Mouse (Mus musculus): Measurements from ENCODE around the gene Rasal2. TPM values are rescaled to one million over a fixed set of nuclear protein-coding genes. Genes with fewer than 3 reads are reported as not detected.

Rasal2 gene
- polyA plus RNA-seq, 2 experiments = 0.58 to 1.1 TPM

DNA sequence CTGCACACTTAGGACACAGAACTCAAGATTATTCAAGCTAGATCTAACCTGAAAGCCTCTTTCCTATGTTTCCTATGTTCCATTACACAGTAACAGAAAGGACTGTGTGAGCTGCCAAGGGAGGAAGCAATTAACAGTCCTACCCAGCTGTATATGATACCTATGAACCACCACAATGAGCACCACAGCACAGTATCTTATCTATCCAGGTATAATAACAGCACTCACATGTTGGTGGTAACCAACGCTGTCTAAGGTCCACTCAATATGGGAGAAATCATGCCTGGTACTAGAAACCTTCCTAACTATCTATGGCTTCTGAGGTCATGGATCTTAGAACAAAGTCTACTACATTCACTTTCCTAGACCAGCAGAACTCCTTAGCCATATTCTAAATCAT lies 89.3 kb downstream of the Rasal2 start:
- Histone ChIP-seq H3K9me3 (ENCODE audit: control insufficient read depth, low read length) (no peaks in the 10 kb centered on the region), H3K4me2 (ENCODE audit: low read depth) (no peak overlapping the region), H3K27ac (no peak overlapping the region), H3K36me3 (replicated peaks; ENCODE audit: control insufficient read depth, insufficient read depth, low read depth) (no peaks in the 10 kb centered on the region), H3K4me1 (replicated peaks; ENCODE audit: control insufficient read depth in 2 of 2, insufficient read depth in 2 of 2, low read length in 1 of 2) (no peaks in the 10 kb centered on the region), H3K4me3 (ENCODE audit: insufficient read depth in 1 of 2, low read depth in 2 of 2, low read length in 2 of 2) (no peak overlapping the region), H3K9ac (replicated peaks) (no peak overlapping the region), H3K27me3 (ENCODE audit: control insufficient read depth, insufficient read depth, low read length) (no peaks in the 10 kb centered on the region)
- TF ChIP-seq CTCF (IDR thresholded peaks at IDR 0.05; ENCODE audit: low read depth) (no peak), EP300 (IDR thresholded peaks at IDR 0.05; ENCODE audit: low read depth) (no peak)
- DNase-seq (ENCODE audit: low read depth in 3 of 3, low spot score in 3 of 3) = no peak
- ATAC-seq (ENCODE audit: insufficient read depth) = no peak
- 55% methylated on average over 1 of the region's 1 CpGs for WGBS (ENCODE audit: insufficient replicate concordance)

- no peak for TF ChIP-seq EP300 (IDR thresholded peaks at IDR 0.05; ENCODE audit: low read depth)
- TF ChIP-seq CTCF (IDR thresholded peaks at IDR 0.05; ENCODE audit: low read depth) = no peak
- WGBS (ENCODE audit: insufficient replicate concordance) = 58% methylated on average over 4 of the region's 4 CpGs
- no peak overlapping the region for H3K9ac ChIP-seq (replicated peaks)
- no peak overlapping the region for H3K4me2 ChIP-seq (ENCODE audit: low read depth)
- no peak for DNase-seq (ENCODE audit: low read depth in 3 of 3, low spot score in 3 of 3)
- no peaks in the 10 kb centered on the region for H3K4me1 ChIP-seq (replicated peaks; ENCODE audit: control insufficient read depth in 2 of 2, insufficient read depth in 2 of 2, low read length in 1 of 2)
- H3K9me3 ChIP-seq (ENCODE audit: control insufficient read depth, low read length) = no peaks in the 10 kb centered on the region
- H3K4me3 ChIP-seq (ENCODE audit: insufficient read depth in 1 of 2, low read depth in 2 of 2, low read length in 2 of 2) = no peak overlapping the region
- ATAC-seq (ENCODE audit: insufficient read depth) = no peak
- H3K36me3 ChIP-seq (replicated peaks; ENCODE audit: control insufficient read depth, insufficient read depth, low read depth) = no peaks in the 10 kb centered on the region
- H3K27me3 ChIP-seq (ENCODE audit: control insufficient read depth, insufficient read depth, low read length) = no peaks in the 10 kb centered on the region
- H3K27ac ChIP-seq = no peak overlapping the region
These were observed 93.5 kb downstream of the Rasal2 start for GRCm38 (mm10) chr1:157318896-157319295.

GRCm38 (mm10) chr1:157301266-157301665 lies 111.1 kb downstream of the Rasal2 start:
- no peaks in the 10 kb centered on the region for H3K4me1 ChIP-seq (replicated peaks; ENCODE audit: control insufficient read depth in 2 of 2, insufficient read depth in 2 of 2, low read length in 1 of 2)
- no peak overlapping the region for H3K27ac ChIP-seq
- DNase-seq (ENCODE audit: low read depth in 3 of 3, low spot score in 3 of 3) (no peak), ATAC-seq (ENCODE audit: insufficient read depth) (no peak)
- H3K9ac ChIP-seq (replicated peaks) = no peak overlapping the region
- H3K27me3 ChIP-seq (ENCODE audit: control insufficient read depth, insufficient read depth, low read length) = no peaks in the 10 kb centered on the region
- H3K36me3 ChIP-seq (replicated peaks; ENCODE audit: control insufficient read depth, insufficient read depth, low read depth) = no peaks in the 10 kb centered on the region
- no peak for TF ChIP-seq EP300 (IDR thresholded peaks at IDR 0.05; ENCODE audit: low read depth)
- no peak for TF ChIP-seq CTCF (IDR thresholded peaks at IDR 0.05; ENCODE audit: low read depth)
- no peak overlapping the region for H3K4me3 ChIP-seq (ENCODE audit: insufficient read depth in 1 of 2, low read depth in 2 of 2, low read length in 2 of 2)
- no peak overlapping the region for H3K4me2 ChIP-seq (ENCODE audit: low read depth)
- 48% methylated on average over 1 of the region's 1 CpGs for WGBS (ENCODE audit: insufficient replicate concordance)
- no peaks in the 10 kb centered on the region for H3K9me3 ChIP-seq (ENCODE audit: control insufficient read depth, low read length)

DNA sequence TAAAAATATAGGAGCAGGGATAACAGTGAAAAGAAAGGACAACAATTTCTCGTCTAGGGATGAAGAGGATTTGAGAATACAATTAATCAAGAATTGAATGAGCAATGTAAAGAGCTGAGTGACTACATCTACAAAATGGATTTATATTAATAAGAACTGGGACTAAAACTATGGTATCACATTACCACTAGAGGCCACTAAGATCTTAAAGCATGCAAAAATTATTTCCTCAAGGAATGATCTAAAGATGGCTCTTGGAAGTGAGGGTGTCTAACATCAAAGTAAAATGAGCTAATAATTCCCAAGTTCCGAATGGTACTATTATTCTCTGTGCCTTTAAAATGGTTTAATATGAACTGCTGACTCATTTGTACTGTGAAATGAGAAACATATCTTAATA lies 112.8 kb downstream of the Rasal2 start:
- Histone ChIP-seq H3K4me3 (ENCODE audit: insufficient read depth in 1 of 2, low read depth in 2 of 2, low read length in 2 of 2) (no peak overlapping the region), H3K9ac (replicated peaks) (no peak overlapping the region), H3K27ac (no peak overlapping the region), H3K4me2 (ENCODE audit: low read depth) (no peak overlapping the region), H3K27me3 (ENCODE audit: control insufficient read depth, insufficient read depth, low read length) (no peaks in the 10 kb centered on the region), H3K4me1 (replicated peaks; ENCODE audit: control insufficient read depth in 2 of 2, insufficient read depth in 2 of 2, low read length in 1 of 2) (no peaks in the 10 kb centered on the region), H3K36me3 (replicated peaks; ENCODE audit: control insufficient read depth, insufficient read depth, low read depth) (no peaks in the 10 kb centered on the region), H3K9me3 (ENCODE audit: control insufficient read depth, low read length) (no peaks in the 10 kb centered on the region)
- TF ChIP-seq CTCF (IDR thresholded peaks at IDR 0.05; ENCODE audit: low read depth) = no peak
- no peak for TF ChIP-seq EP300 (IDR thresholded peaks at IDR 0.05; ENCODE audit: low read depth)
- DNase-seq (ENCODE audit: low read depth in 3 of 3, low spot score in 3 of 3) = no peak
- 50% methylated on average over 2 of the region's 2 CpGs for WGBS (ENCODE audit: insufficient replicate concordance)
- ATAC-seq (ENCODE audit: insufficient read depth) = no peak

DNA sequence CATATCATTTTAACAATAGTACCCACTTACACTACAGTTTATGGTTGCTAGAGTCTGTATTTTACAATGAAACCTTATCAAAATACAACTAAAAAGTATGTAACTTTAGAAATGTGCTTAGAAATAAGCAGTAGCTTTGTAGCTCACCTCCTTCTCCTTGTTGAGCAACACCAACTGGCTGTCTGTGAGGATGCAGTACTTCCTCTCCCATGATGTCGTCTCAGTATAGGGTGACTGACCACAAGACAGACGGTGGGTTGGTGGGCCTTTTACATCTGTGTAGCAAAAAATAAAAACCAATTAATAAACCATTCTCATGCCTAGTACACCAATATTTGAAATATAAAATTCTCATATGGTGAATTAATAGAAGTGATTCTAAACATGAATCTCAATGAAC lies 113.4 kb downstream of the Rasal2 start:
- Histone ChIP-seq H3K27ac (no peak overlapping the region), H3K36me3 (replicated peaks; ENCODE audit: control insufficient read depth, insufficient read depth, low read depth) (no peaks in the 10 kb centered on the region), H3K9me3 (ENCODE audit: control insufficient read depth, low read length) (no peaks in the 10 kb centered on the region), H3K9ac (replicated peaks) (no peak overlapping the region), H3K4me1 (replicated peaks; ENCODE audit: control insufficient read depth in 2 of 2, insufficient read depth in 2 of 2, low read length in 1 of 2) (no peaks in the 10 kb centered on the region), H3K4me3 (ENCODE audit: insufficient read depth in 1 of 2, low read depth in 2 of 2, low read length in 2 of 2) (no peak overlapping the region), H3K27me3 (ENCODE audit: control insufficient read depth, insufficient read depth, low read length) (no peaks in the 10 kb centered on the region), H3K4me2 (ENCODE audit: low read depth) (no peak overlapping the region)
- TF ChIP-seq EP300 (IDR thresholded peaks at IDR 0.05; ENCODE audit: low read depth) = no peak
- no peak for TF ChIP-seq CTCF (IDR thresholded peaks at IDR 0.05; ENCODE audit: low read depth)
- 23% methylated on average over 2 of the region's 2 CpGs for WGBS (ENCODE audit: insufficient replicate concordance)
- ATAC-seq (ENCODE audit: insufficient read depth) = no peak
- DNase-seq (ENCODE audit: low read depth in 3 of 3, low spot score in 3 of 3) = no peak
